Mouse (Mus musculus) CH12.LX (cell line): ENCODE measurements around the gene Dnm2.

ENCODE experiments used
- CTCF ChIP-seq, 2 experiments: IDR thresholded peaks in 1 of 2; conservative IDR thresholded peaks in 1 of 2; 2 replicates each; pipeline ENCODE4 v1.5.1; 2011 to 2012; ENCODE audit warnings: low read depth in 2 of 2, low read length in 2 of 2, improper control_type of control experiment in 1 of 2, inconsistent platforms in 1 of 2, mild to moderate bottlenecking in 1 of 2, moderate library complexity in 1 of 2
- JUN ChIP-seq: IDR thresholded peaks from 2 replicates; pipeline ENCODE4 v1.6.1; 2011; ENCODE audit warnings: low read depth, mild to moderate bottlenecking, low read length, improper control_type of control experiment, moderate library complexity; ENCODE audit not compliant: insufficient read depth

- no peak for TF ChIP-seq CTCF (conservative IDR thresholded peaks at IDR 0.05 in 1 of 2, IDR thresholded peaks at IDR 0.05 in 1 of 2; ENCODE audit: low read depth in 2 of 2, low read length in 2 of 2)
- TF ChIP-seq JUN = no peak
Measured at GRCm38 (mm10) chr9:21433766-21434165, 9.1 kb downstream of the Dnm2 start.
